Mouse (Mus musculus) intestine, postnatal 0 days (tissue): ENCODE measurements around the gene Cptp. TPM values are rescaled to one million over a fixed set of nuclear protein-coding genes. Genes with fewer than 3 reads are reported as not detected.

ENCODE experiments used
- ATAC-seq: fragments of 200-750 bp; cut with Nextera tagmentation; 2 replicates; pipeline ENCODE4 v1.8.0; 2017; ENCODE audit warnings: mild to moderate bottlenecking, moderate TSS enrichment, moderate library complexity
- H3K27ac ChIP-seq: fragments of 300-500 bp; sonication (generic); 2 replicates; pipeline ENCODE4 v1.5.1; 2014; ENCODE audit warnings: mild to moderate bottlenecking, low read depth, low read length, moderate library complexity
- H3K27me3 ChIP-seq: fragments of 300-500 bp; sonication (generic); replicated peaks from 2 replicates; pipeline ENCODE4 v1.6.1; 2014; ENCODE audit warnings: low read length, mixed read lengths; ENCODE audit not compliant: control insufficient read depth, insufficient read depth
- H3K36me3 ChIP-seq: fragments of 300-500 bp; sonication (generic); 2 replicates; pipeline ENCODE4 v1.6.1; 2014; ENCODE audit warnings: mild to moderate bottlenecking, moderate library complexity; ENCODE audit not compliant: control insufficient read depth, insufficient read depth
- H3K4me1 ChIP-seq: fragments of 300-500 bp; sonication (generic); replicated peaks from 2 replicates; pipeline ENCODE4 v1.6.1; 2014; ENCODE audit warnings: antibody characterized with exemption, low read length, mixed read lengths; ENCODE audit not compliant: control insufficient read depth, insufficient read depth
- H3K4me2 ChIP-seq: fragments of 300-500 bp; sonication (generic); replicated peaks from 2 replicates; pipeline ENCODE4 v1.6.1; 2014; ENCODE audit warnings: low read depth, mild to moderate bottlenecking, moderate library complexity
- H3K4me3 ChIP-seq: fragments of 300-500 bp; sonication (generic); 2 replicates; pipeline ENCODE4 v1.5.1; 2014; ENCODE audit warnings: low read depth, low read length
- H3K9ac ChIP-seq: fragments of 300-500 bp; sonication (generic); 2 replicates; pipeline ENCODE4 v1.6.1; 2014; ENCODE audit warnings: mild to moderate bottlenecking, low read depth, low read length
- H3K9me3 ChIP-seq: fragments of 300-500 bp; sonication (generic); 2 replicates; pipeline ENCODE4 v1.6.1; 2016; ENCODE audit warnings: mixed run types; ENCODE audit not compliant: control insufficient read depth
- CTCF ChIP-seq: sonication (generic); IDR thresholded peaks from 2 replicates; pipeline ENCODE4 v1.5.1; 2016; ENCODE audit warnings: low read depth, mild to moderate bottlenecking, control low read depth, antibody characterized with exemption, moderate library complexity
- WGBS: fragments of 180-500 bp; shearing (Covaris S2); extraction: QIAGEN DNeasy Blood & Tissue Kit; methylation state at CpG from one replicate; pipeline ENCODE4 v1.1.7; 2014; 5-methylcytosine and 5-hydroxymethylcytosine counted together
- polyA plus RNA-seq: library from polyadenylated mRNA; unstranded; fragments of >200 nt; fragmentation: Nextera tagmentation; extraction: Ambion mirVana; gene quantifications from 2 replicates; pipeline ENCODE4 v1.2.1, GENCODE M21; 2015

Gene Cptp
- polyA plus RNA-seq, 1 experiment from 2014 or later, result 19.2 TPM

- Histone ChIP-seq H3K27me3 (no peaks in the 10 kb centered on the region), H3K4me1 (no peaks in the 10 kb centered on the region), H3K4me3 (no peak overlapping the region), H3K36me3 (peaks cover 36% of the 10 kb centered on the region), H3K27ac (peak overlapping the region; percentile 21; the same call in 1 of the 2 replicates), H3K9me3 (no peaks in the 10 kb centered on the region), H3K9ac (no peak overlapping the region), H3K4me2 (no peak overlapping the region)
- no peak for ATAC-seq
- 72% methylated on average over 3 of the region's 3 CpGs for WGBS
- TF ChIP-seq CTCF, result no peak
Measured at GRCm38 (mm10) chr4:155883587-155883986, 14.3 kb upstream of the Cptp start.

- H3K36me3 ChIP-seq, result peaks cover 43% of the 10 kb centered on the region
Measured at GRCm38 (mm10) chr4:155871404-155871803, 2.2 kb upstream of the Cptp start.

GRCm38 (mm10) chr4:155868614-155869298, 484 bp downstream of the Cptp start:
- peak overlapping the region; percentile 74 for H3K27ac ChIP-seq
- ATAC-seq, result peak; percentile 71
- peak overlapping the region; percentile 90 for H3K4me3 ChIP-seq
- peaks cover 41% of the 10 kb centered on the region for H3K36me3 ChIP-seq
- H3K9me3 ChIP-seq, result no peaks in the 10 kb centered on the region
- H3K9ac ChIP-seq, result peak overlapping the region; percentile 57
- no peak for TF ChIP-seq CTCF
- H3K4me1 ChIP-seq, result no peaks in the 10 kb centered on the region
- H3K27me3 ChIP-seq, result no peaks in the 10 kb centered on the region
- peak overlapping the region; percentile 97 for H3K4me2 ChIP-seq
- 5% methylated on average over 22 of the region's 22 CpGs for WGBS

More at GRCm38 (mm10) chr4:155871404-155871803, 2.2 kb upstream of the Cptp start:
- no peak for ATAC-seq
- no peak for TF ChIP-seq CTCF
- Histone ChIP-seq H3K27me3 (no peaks in the 10 kb centered on the region), H3K9me3 (no peaks in the 10 kb centered on the region), H3K4me1 (no peaks in the 10 kb centered on the region), H3K4me2 (no peak overlapping the region), H3K27ac (no peak overlapping the region), H3K9ac (no peak overlapping the region), H3K4me3 (no peak overlapping the region)
- 79% methylated on average over 7 of the region's 7 CpGs for WGBS

DNA sequence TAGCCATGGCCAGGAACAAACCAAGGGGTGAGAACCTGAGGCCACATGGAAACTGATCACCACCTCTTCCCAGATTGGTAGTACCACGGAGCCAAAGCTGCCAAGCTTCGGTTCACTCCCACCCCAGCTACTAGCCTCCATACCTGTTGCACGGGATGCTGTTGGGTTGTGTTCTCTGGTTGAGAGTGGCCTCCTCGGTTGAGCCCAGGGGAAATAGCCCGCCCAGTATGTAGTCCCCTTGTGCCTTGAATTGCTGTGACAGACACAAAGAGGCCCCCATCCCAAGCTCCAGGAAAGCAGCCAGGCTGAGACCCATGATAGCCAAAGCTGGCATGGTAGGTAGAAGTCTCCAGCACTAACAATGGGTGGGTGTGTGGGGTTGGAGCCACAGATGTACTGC, 6.2 kb downstream of the Cptp start, which contains the start of gene Tas1r3:
Tas1r3 (minus strand) TSS at position 362 of the 400 bp plus-strand sequence.
- peaks cover 45% of the 10 kb centered on the region for H3K36me3 ChIP-seq
- no peaks in the 10 kb centered on the region for H3K4me1 ChIP-seq
- no peaks in the 10 kb centered on the region for H3K27me3 ChIP-seq
- ATAC-seq, result no peak
- H3K4me2 ChIP-seq, result no peak within 1 kb of the TSS
- H3K27ac ChIP-seq, result no peak within 1 kb of the TSS
- 68% methylated on average over 5 of the region's 5 CpGs for WGBS
- H3K9ac ChIP-seq, result no peak within 1 kb of the TSS
- no peaks in the 10 kb centered on the region for H3K9me3 ChIP-seq
- TF ChIP-seq CTCF, result no peak
- no peak within 1 kb of the TSS for H3K4me3 ChIP-seq

GRCm38 (mm10) chr4:155861787-155862186, 7.5 kb downstream of the Cptp start:
- Histone ChIP-seq H3K27me3 (no peaks in the 10 kb centered on the region), H3K4me3 (no peak overlapping the region), H3K4me1 (no peaks in the 10 kb centered on the region), H3K36me3 (peaks cover 53% of the 10 kb centered on the region), H3K27ac (no peak overlapping the region), H3K9me3 (no peaks in the 10 kb centered on the region), H3K4me2 (no peak overlapping the region), H3K9ac (no peak overlapping the region)
- ATAC-seq, result no peak
- 87% methylated on average over 7 of the region's 7 CpGs for WGBS
- no peak for TF ChIP-seq CTCF

DNA sequence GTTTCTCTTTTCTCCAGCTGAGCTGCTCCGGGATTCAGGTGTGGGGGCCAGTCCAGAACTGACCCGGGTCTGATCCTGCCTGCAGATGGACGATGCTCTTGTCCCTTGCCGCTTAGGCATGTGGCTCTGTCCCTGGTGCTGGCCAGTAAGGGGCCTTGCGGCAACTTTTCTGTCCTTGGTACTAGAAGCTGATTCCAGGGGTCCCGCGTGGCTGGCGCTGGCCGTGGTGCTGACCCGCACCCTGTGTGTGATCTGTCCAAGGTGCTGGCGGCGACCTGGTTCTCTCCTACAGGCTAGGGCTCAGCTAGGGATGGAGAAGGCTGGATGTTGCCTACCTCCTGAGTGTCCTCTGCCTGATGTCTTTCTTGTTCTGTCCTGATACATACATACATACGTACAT, 9.9 kb downstream of the Cptp start:
- no peaks in the 10 kb centered on the region for H3K4me1 ChIP-seq
- H3K9ac ChIP-seq, result no peak overlapping the region
- H3K4me2 ChIP-seq, result no peak overlapping the region
- WGBS, result 19% methylated on average over 13 of the region's 13 CpGs
- no peak for ATAC-seq
- H3K36me3 ChIP-seq, result peaks cover 52% of the 10 kb centered on the region
- H3K4me3 ChIP-seq, result no peak overlapping the region
- peak; percentile 20; the same call in 1 of the 2 replicates for TF ChIP-seq CTCF
- H3K27me3 ChIP-seq, result no peaks in the 10 kb centered on the region
- no peak overlapping the region for H3K27ac ChIP-seq
- H3K9me3 ChIP-seq, result no peaks in the 10 kb centered on the region
